Mouse (Mus musculus): ENCODE measurements around the gene Gm11555.
"Not testable (repeated sequence)": the region's sequence is repeated elsewhere in the genome, so short reads cannot be mapped to it uniquely, and the experiment has no call there.

The Gm11555 gene

DNA sequence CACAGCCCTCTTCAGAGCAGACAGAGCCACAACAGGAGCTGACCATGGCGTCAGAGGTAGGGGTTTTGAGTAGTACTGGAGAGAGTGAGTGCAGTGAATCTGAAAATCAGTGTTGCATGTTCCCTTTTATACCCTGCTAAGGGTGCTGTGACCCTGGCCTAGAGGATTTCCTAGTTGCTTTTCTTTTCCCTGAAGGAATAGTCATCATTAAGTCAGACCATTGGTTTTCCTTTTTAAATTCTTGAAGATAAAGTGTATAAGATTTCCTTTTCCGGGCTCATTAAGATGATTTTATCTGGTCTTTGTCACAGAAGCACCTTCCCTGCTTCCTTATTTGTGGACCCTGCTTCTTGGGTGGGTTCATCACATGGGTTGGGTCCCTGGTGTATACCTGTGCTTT is at the start of gene Gm11555:
Gene Gm11555, minus strand, starts transcription at position 101 of the 400 bp plus-strand sequence.
- no peak for DNase-seq (ENCODE audit: low spot score)

DNA sequence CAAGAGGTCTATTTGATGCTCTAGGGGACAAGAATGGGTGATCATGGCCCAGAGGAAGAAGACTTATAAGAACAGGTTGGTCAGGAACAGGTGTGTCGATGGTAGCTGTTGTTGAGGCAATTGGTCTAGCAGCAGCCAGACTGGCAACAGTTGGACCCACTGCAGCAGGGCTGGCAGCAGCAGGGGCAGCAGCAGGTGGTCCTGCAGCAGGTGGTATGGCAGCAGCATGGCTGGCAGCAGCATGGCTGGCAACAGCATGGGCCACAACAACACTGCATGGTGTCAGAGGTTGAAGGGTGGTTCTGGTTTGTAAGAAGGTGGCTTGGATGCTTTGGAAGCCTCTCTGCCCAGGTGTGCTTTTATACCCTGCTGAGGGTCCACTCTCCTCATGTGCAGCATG is 40.4 kb upstream of the Gm11555 start, which contains the start of gene Gm14190:
Gene Gm14190, minus strand, starts transcription at position 278 of the 400 bp plus-strand sequence.
- DNase-seq (ENCODE audit: low spot score): no peak

DNA sequence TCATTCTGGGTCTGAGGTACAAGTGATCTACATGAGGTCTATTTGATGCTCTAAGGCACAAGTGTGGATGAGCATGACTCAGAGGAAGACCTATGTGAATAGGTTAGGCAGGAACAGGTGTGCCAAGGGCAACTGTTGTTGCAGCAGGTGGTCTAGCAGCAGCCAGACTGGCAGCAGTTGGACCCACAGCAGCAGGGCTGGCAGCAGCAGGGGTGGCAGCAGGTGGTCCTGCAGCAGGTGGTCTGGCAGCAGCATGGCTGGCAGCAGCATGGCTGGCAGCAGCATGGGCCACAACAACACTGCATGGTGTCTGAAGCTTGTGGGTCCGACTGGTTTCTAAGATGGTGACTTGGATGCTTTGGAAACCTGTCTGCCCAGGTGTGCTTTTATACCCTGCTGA is 35.2 kb upstream of the Gm11555 start:
- DNase-seq (ENCODE audit: low spot score): not testable (repeated sequence)

DNA sequence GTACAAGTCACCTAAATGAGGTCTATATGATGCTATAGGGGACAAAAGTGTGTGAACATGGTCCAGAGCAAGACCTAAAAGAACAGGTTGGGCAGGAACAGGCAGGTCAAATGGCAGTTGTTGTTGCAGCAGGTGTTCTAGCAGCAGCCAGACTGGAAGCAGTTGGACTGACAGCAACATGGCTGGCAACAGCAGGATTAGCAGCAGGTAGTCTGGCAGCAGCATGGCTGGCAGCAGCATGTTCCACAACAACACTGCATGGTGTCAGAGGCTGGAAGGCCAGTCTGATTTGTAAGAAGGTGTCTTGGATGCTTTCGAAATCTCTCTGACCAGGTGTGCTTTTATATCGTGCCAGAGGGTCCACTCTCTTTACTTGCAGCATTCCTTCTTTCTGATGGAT is 33.4 kb upstream of the Gm11555 start:
- DNase-seq (ENCODE audit: low spot score): no peak

- no peak for DNase-seq (ENCODE audit: low spot score)
These were observed 15.8 kb upstream of the Gm11555 start, which contains the start of gene Krtap4-6 for GRCm38 (mm10) chr11:99665860-99666259. Gene Krtap4-6, minus strand, starts transcription at chr11:99665960.

DNA sequence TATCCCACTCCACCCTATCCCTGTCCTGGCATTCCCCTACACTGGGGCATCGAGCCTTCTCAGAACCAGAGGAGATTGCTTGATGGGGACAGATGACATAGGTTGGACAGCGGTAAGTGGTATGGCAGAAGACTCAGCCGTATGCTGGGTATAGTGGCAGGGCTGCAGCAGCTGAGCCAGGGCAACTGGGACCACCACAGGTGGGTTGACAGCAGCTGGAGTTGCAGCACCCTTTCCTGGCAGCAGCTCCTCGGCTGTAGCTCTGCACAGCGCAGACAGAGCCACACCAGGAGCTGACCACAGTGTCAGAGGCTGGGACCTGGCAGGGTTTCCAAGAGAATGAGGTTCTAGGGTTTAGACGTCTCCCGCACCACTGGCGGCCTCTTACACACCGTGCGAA is 12.8 kb upstream of the Gm11555 start:
- DNase-seq (ENCODE audit: low spot score): no peak

DNA sequence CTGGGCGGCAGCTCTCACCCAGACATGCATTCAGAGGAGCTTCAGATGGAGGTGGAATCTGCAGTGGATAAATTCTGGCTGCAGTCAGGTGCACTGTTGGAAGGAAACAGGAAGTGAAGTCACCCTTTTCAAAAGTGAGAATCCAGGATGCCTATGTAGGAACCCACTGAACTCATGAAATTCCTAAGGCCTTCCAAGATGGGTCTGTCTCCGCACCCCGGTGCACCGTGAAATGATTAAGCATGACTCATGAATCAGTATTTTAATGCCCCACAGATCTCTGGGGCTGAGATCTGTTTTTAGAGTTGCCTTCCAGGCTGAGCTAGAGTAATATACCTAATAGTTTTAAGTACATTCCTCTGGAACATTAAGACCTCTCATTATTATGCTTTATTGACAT is 9.2 kb upstream of the Gm11555 start:
- no peak for DNase-seq (ENCODE audit: low spot score)

- DNase-seq (ENCODE audit: low spot score): not testable (repeated sequence)
These were observed 8.5 kb upstream of the Gm11555 start, which contains the start of gene Gm11563 for GRCm38 (mm10) chr11:99658467-99659010. Gene Gm11563, minus strand, starts transcription at chr11:99658960.

DNA sequence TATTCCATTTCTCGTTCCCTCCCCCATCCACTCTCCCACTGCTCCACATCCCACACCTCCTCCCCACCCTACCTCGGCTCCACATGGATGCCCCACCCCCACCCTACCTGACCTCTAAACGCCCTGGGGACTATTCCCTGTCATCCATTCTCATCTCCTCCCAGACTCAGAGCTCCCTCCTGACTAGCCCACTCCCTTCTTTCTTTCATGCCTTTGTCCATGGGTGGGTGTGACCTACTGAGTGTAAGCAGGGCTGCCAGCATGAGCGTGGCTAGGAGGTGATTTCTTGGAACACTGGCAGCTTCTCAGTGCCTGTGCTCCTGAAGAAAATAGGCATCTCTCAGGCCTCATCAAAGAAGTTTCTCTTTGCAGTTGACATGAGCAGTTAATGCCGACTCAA is 7.0 kb upstream of the Gm11555 start:
- DNase-seq (ENCODE audit: low spot score): no peak

GRCm38 (mm10) chr11:99646444-99646843 is 3.6 kb downstream of the Gm11555 start:
- no peak for DNase-seq (ENCODE audit: low spot score)

DNA sequence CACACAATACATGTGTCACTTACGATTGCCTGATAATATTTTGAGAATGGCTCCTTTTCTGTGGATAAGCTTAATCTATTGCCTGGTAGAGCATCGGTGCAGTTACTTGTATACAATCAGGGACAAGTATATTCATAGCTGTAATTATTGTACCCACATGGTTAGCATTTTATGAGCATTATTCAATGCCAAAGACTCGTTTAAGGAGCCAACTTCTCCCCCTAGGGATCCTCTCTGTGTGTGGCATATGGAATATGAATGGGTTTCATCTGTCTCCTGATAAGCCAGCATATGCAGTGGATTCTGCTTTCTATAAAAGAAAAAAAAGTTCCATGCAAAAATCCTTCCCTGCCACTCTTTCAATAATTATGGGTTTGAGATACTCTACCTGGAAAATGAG is 5.7 kb downstream of the Gm11555 start:
- DNase-seq (ENCODE audit: low spot score): no peak

- not testable (repeated sequence) for DNase-seq (ENCODE audit: low spot score)
These were observed 6.3 kb downstream of the Gm11555 start, which contains the start of gene Krtap4-7 for GRCm38 (mm10) chr11:99643635-99644139. Gene Krtap4-7, minus strand, starts transcription at chr11:99644089.

GRCm38 (mm10) chr11:99640926-99641325 is 9.1 kb downstream of the Gm11555 start:
- DNase-seq (ENCODE audit: low spot score): no peak

DNA sequence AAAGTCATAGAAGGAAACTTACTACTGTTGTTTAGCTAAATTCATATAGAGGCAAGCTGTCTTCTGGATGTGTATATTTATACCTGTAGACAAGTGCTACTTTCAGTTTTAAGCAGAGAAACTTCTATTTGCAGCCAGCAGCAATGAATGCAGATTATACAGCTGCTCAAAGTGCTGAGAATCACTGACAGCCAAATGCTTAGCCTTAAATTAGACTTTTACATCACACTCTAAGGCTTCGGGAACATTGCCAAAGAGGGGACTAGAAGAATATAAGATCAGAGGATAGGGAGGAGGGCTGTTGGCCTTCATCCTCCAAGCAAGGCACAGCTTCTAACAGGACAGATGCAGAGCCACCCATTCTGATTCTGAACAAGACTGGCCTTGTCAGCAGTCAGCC is 12.9 kb downstream of the Gm11555 start:
- DNase-seq (ENCODE audit: low spot score): no peak

DNA sequence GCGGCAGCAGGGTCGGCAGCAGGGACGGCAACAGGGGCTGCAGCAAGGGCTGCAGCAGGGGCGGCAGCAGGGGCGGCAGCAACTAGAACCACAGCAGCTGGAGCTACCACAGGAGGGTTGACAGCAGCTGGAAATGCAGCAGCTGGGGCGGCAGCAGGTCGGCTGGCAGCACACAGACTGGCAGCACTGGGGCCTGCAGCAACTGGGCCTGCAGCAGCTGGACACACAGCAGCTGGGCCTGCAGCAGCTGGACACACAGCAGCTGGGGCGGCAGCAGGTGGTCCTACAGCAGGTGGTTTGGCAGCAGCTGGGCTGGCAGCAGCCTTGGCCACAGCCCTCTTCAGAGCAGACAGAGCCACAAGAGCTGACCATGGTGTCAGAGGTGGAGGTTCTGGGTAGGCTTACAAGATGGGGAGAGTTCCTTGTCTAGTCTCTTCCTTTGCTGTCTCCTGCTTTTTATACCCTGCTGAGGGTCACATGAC is 15.3 kb downstream of the Gm11555 start, which contains the start of gene Krtap4-2:
Gene Krtap4-2, minus strand, starts transcription at position 432 of the 482 bp plus-strand sequence.
- DNase-seq (ENCODE audit: low spot score): no peak

DNA sequence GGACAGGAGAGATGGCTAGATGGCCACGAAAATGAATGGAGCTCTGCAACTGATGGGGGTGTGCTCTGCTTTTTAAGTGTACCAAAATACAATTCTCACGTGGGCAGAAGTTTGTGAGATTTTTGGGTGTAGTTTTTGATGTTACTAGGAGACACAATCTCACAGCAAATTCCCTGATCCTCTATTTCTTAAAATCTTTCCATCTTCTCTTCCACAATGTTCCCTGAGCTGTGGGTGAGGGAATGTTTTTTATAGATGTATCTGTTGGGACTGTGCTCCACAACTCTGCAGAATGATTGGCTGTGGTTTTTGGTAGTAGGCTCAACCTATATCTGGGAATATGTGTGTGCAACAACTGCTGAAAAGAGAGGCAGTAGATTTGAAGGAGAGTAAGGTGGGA is 16.7 kb downstream of the Gm11555 start:
- no peak for DNase-seq (ENCODE audit: low spot score)

GRCm38 (mm10) chr11:99630890-99631289 is 19.1 kb downstream of the Gm11555 start:
- DNase-seq (ENCODE audit: low spot score): no peak

DNA sequence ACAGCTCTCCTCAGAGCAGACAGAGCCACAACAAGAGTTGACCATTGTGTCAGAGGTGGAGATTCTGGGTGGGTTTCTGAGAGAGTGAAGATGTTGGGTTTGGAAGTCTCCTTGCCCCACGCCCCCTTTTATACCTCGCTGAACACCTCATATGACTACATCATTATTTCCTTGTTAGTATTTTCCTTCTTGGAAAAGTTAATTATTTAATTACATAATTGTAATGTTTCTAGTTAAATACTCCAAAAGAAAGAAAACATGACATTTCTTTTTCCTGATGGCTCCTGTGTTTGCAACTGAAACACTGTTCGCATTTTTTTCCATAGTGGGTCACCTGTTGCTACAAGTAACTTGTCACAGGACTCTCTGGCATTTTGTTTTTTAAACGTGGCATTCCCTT is 21.9 kb downstream of the Gm11555 start, which contains the start of gene Krtap4-1:
Gene Krtap4-1, minus strand, starts transcription at position 101 of the 400 bp plus-strand sequence.
- no peak for DNase-seq (ENCODE audit: low spot score)

DNA sequence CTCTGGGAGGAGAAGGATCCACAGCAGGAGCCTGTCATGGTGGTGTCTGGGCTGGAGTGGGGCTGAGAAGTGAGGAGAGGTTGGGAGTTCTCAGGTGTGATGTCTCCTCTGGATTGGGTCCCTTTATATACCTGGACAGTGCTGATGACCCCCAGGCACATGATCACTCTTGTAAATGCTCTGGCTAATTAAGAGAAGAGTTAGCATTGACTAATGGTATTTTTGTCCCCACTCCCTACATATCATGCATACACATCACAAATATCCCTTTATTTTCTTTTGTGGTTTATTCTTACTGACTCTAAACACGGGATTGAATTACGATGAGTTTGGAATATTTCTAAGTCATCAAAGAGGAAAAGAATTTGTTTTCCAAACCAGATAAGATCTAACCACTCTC is 29.7 kb downstream of the Gm11555 start, which contains the start of gene Gm11562:
Gene Gm11562, minus strand, starts transcription at position 101 of the 400 bp plus-strand sequence.
- DNase-seq (ENCODE audit: low spot score): no peak

- no peak for DNase-seq (ENCODE audit: low spot score)
These were observed 35.2 kb downstream of the Gm11555 start, which contains the start of gene Krtap2-4 for GRCm38 (mm10) chr11:99614796-99615363. Gene Krtap2-4, minus strand, starts transcription at chr11:99614846.

DNA sequence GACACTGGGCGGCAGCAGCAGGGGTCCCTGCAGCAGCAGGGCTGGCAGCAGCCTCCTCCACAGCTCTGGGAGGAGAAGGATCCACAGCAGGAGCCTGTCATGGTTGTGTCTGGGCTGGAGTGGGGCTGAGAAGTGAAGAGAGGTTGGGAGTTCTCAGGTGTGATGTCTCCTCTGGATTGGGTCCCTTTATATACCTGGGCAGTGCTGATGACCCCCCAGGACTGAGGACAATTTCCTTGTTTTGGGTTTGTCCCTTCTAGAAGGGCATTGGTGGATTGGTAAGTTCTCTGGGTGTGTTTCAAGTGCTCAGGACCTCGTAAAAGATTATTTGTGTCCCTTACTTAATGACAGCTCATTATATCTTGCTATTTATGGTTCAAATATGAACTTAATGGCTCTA is 39.9 kb downstream of the Gm11555 start, which contains the start of gene Gm11937:
Gene Gm11937, minus strand, starts transcription at position 101 of the 400 bp plus-strand sequence.
- not testable (repeated sequence) for DNase-seq (ENCODE audit: low spot score)

- DNase-seq (ENCODE audit: low spot score): no peak
These were observed 40.9 kb downstream of the Gm11555 start for GRCm38 (mm10) chr11:99609126-99609525.

DNA sequence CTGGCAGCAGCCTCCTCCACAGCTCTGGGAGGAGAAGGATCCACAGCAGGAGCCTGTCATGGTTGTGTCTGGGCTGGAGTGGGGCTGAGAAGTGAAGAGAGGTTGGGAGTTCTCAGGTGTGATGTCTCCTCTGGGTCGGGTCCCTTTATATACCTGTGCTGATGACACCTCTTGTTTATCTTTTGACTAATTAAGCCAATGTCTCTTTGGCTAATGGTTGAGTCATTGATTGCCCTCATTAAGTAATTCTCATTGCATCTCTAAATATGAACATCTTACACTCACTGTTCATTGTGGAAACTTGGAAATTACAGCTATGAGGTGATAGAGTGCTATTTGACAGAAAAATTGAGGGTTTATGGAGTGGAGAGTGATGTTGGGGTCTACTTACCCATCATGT is 46.8 kb downstream of the Gm11555 start, which contains the start of gene Gm11938:
Gene Gm11938, minus strand, starts transcription at position 101 of the 400 bp plus-strand sequence.
- not testable (repeated sequence) for DNase-seq (ENCODE audit: low spot score)

All from yolk sac, embryonic 10.5 days (tissue).